Mouse (Mus musculus): Measurements from ENCODE around the gene Mms22l. TPM values are rescaled to one million over a fixed set of nuclear protein-coding genes. Genes with fewer than 3 reads are reported as not detected.
"Not testable (repeated sequence)": the region's sequence is repeated elsewhere in the genome, so short reads cannot be mapped to it uniquely, and the experiment has no call there.

The Mms22l gene
- total RNA-seq (2021), result 1 to 10 TPM; 5.1 to 6.5 TPM

DNA sequence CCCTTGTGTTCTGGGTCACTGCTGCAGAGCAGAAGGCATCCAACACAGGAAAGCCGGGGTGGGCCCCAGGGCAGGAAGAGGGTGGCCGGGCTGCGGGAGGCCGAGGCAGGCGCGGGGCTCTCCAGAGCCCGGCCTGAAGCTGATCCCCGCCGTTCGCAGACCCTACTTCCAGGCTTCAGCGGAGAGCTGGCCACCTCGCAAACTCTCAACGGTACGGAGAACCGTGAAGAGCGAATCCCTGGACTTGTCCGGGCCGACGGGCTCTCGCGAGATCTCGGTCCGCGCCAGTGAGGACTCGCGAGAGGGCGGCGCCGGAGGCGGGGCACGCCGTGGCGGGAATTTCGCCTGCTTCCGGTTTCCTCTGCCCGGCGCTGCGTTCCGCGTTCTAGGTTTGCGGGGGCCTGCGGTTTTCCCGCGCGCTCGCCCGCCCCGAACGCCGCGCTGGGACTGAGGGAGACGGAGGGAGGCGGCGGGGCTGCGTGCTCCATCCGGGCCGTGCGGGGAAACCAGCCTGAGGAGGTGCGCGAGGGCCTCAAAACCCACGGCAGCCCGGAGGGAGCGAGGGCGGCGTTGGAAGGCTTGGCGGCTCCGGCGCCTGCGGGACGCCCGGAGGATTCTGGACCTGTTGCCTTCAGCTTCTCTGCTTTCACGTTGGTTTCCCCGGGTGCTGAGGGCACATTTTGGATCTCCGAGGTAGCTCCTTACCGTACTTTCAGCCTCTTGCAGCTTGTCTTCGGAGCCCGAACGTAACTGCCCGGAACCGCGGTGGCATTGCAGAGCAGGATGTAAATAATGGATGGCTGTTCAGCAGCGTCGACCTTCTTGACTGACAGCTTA, at the start of gene Mms22l:
TSS of gene Mms22l (plus strand) at position 336 of the 837 bp plus-strand sequence.
- DNase-seq, result peak; percentile 95 to 96
- intact Hi-C loops (cut with DNase I), result no loop called here

DNA sequence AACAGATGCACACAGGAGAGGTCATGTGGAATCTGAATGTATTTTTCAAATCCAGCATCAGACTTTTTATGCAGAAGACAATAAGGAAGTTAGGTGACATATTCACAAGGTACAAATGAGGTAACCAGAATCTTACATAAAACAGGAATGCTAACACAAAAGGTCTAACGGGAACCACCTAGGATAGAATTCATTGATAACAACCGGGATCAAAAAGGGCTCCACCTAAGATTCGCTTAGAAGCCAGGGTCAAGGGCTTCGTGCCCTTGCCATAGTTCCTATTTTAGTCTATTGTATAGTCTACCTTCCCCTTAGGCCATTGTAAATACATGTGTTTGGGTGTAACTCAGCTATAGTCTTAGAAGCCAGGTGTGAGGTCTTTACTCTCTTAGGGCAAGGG, 12.2 kb upstream of the Mms22l start:
- intact Hi-C loops (cut with DNase I); DNase-seq: not testable (repeated sequence)

DNA sequence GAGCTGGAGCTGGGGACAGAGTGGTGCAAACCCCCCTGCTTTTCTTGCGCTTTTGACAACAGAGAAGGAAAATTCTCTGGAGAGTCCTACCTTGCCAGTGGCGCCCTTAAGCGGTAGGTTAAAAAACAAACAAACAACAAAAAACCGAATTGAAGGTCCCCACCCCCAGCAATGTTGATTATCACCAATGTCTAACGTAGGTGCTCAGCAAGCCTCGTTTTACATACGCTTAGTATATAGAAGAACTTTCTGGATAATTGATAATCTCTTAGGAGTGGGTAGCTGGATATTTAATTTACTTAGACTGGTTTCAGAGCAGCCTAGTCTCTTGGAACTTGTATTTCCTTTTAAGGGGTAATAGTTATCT, 685 bp downstream of the Mms22l start:
- DNase-seq, result no peak
- intact Hi-C loops (cut with DNase I), result no loop called here

DNA sequence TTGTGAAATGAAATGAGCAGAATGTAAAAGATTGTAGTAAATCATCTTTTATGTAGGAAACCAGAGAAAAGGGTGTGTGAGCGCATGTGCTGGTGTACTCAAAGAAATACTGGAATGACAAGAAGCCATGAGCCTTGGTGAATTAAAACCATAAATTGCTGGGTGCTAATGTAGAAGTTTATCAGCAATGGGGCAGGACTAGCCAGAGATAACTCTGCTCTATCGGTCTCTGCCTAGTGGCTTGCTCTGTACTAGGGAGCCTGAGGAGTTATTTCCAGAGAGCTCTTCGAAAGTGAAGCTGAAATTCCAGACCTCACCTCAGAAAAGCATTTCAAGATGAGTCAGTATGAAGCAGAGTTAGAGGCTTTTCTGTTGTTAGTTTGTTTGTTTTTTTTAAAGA, 12.9 kb downstream of the Mms22l start:
- intact Hi-C loops (cut with DNase I), result no loop called here
- no peak for DNase-seq

DNA sequence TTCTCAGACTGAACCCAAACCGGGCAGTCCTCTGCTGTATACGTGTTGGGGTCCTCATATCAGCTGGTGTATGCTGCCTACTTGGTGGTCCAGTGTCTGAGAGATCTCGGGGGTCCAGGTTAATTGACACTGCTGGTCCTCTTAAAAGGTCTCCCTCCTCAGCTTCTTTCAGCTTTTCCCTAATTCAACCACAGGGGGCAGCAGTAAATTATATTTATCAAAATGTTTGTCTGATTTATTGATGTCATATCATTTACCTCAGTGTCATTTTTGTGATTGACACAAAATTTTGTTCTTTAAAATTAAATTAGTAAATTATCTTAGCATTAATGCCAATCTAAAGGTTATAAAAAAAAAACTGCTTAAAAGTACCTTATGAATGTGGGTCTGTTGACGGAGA, 40.7 kb downstream of the Mms22l start:
- intact Hi-C loops (cut with DNase I), result no loop called here
- DNase-seq, result no peak

DNA sequence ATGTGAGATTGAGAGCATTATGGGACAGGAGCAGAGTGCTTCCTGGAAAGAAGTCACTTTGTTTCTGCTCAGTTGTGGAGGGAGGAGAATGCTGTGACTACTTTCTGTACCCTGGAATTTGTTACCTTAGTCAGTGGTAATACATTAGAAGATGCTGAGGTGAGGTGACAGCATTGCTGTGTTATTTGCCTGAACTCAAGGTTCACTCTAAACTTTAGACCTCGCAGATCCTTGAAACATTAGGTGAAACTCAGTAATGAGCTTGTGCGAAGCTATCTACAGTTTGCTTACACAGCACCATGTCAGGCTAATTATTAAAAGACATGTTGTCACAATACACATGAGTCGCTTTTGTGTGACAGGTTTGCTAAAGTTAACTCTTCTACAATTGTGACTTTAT, 47.2 kb downstream of the Mms22l start:
- intact Hi-C loops (cut with DNase I), result no loop called here
- no peak for DNase-seq

DNA sequence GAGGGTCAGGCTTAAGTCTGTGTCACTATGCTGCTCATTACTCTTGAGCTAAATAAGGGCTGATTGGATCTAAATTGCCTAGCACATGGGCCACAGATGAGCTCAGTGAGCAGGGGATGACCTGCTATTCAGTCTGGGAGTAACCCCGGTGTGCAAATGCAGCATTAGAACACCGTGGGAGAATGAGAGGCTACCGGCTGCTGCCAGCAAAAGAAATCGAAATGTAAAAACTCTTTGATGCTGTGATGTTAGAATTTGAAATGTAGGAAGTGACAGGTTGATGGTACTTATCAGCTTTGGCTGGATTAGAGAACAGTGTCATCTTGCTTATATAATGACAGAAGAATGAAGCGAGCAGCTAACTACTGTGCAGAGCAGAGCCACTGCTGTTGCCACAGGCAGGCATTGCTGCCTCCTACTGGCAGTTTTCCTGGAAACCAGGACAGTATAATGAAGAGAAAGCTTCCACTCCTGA, 48.5 kb downstream of the Mms22l start:
- peak; percentile 7 to 23 for DNase-seq
- intact Hi-C loops (cut with DNase I), result no loop called here

DNA sequence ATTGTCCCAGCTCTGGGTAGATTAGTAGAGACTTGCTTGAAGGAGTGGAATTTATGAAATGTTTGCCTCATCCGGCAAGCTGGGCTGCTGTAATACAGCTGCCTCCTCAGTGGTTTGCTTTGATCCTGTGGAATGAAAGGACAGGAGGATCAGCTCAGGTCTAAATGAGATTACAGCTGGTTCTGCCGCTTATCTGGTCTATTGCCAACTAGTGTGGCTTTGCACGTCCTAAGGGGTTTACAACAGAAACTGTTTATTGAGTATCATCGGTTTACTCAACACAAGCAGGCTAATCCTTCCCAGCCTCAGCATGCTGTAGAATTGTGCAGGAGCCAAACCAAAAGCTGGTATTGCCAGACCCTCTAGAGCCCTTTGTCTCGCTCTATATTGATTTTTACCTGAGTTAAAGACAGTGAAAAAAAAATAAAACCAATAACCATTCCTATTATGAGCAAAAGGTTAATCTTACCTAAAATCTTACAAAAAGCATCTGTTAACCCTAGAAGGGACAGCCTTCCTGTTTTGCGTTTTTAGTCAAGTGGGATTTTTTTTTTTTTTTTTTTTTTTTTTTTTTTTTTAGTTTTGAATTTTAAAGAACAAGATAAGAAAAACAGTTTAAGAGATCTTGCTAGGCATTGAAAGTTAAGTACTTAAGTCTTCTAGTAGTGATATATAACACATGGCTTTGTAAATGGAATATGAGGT, 60.0 kb downstream of the Mms22l start:
- no peak for DNase-seq
- intact Hi-C loops (cut with DNase I), result no loop called here

DNA sequence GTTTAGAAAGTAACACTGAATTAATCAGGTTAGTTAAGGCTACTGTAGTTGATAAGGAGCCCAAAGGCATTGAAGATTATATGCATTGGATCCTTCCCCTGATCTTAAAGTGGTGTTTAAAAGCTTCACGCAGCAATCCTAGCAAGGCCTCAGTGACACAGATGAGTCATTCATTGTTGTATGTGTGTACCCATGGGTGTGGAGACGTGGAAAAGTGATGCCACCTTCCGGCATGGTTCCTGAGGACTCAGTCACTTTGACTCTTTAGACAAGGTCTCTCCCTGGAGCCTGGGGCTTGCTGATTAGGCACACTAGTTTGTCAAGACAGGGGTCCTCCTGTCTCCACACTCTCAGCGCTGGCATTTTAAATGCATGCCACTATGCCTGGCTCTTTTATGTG, 60.9 kb downstream of the Mms22l start:
- DNase-seq, result no peak
- intact Hi-C loops (cut with DNase I), result no loop called here

DNA sequence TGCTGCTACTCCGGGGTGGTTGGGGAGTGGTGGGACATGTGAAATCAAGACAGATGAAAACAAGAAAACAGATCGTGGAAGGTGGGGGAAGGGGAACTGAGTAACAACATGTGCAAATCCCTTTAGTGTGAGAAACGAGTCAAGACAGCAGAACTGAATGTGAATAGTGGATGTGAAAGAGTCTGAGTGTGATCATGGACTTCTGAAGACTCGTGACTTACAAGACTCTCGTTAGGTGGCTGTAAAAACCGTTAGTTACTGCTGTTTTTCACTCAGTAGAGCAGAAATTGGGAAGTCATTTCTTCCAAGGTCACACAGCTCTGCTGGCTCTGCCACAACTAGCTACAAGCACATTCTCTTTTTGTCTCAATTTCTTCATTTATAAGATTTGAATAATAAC, 71.8 kb downstream of the Mms22l start:
- intact Hi-C loops (cut with DNase I), result no loop called here
- no peak for DNase-seq

DNA sequence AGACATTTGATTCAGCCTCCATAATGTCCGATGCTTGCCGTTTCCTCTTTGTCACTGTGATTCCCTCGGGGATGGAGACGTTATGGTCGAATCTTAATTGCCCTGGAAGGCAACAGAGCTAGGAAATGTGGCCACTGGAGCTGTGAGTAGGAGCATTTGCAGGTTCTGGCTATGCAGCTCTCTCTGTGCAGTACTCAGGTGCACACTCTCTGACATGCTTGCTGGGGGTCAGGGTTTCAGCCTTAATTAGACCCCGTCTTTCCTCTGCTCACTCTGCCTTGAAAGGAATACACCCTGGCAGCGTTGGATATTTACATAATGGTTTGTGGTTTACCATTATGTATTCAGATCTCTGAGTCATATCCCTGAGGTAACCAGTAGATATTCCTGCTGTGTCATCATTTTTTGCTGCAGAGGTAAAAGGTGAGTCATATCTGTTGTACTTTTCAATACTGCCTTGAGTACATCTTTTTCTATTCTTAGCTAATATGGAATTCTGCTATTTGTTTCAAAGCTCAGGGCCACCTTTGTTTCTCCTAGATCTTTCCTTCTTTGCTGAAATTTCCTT, 72.8 kb downstream of the Mms22l start:
- intact Hi-C loops (cut with DNase I), result no loop called here
- DNase-seq, result no peak

DNA sequence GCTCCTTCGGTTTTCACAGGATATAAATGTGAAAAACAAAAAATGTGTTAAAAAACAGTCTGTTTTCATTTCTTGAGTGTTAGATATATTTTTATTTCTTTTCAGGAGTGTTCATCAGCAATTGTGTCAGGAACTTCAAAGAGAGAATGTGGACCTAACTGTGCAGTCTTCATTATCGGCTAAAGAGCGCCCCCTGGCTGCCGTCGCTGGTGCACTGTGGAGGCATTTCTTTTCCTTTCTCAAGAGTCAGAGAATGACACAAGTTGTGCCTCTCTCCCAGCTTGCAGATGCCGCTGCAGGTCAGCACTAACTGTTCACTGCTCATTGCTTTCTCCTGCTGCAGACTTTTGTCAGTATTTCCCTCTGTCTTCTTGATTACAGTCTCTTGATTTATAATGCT, 78.0 kb downstream of the Mms22l start:
- intact Hi-C loops (cut with DNase I), result loop anchor here (2.0 to 5.0 kb wide), 2 partner anchors 297 to 325 kb away; no protein-coding TSS in a partner anchor
- DNase-seq, result peak; percentile 73 to 86

DNA sequence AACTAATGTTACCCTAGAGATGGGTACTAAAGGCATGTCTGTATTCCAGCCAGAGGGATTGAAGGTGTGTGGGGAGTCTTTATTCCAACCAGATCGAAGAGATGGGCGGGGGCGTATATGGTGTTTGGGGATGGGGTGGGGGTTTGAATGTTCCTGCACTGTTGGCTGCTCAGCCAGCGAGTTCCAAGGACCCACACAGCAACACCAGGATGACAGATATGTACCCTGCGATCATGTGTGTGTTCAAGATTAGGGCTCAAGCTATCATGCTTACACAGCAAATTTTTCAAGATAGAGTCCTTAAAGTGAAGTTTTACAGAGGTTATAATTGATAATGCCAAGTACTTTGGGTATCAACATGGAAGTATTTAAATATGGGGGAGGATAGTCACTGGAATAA, 81.3 kb downstream of the Mms22l start:
- intact Hi-C loops (cut with DNase I), result no loop called here
- DNase-seq, result no peak

DNA sequence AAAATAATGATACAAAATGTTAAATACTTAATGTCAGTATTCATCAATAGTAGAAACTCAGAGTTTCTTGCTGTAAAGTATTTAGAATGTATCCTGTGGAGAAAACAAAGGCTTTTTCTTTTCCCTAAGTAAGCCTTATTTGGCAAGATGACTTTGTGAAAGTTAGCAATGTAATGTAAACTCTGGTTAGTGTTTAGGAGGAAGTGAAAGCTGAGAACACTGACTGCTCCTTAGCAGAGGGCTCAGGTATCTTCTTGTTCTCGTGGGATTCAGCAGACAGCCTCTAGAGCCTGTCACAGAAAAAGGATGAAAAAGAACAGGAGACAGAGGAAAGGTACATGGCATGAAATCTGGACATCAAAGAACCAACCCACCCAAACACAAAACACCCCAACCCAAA, 86.0 kb downstream of the Mms22l start:
- intact Hi-C loops (cut with DNase I), result no loop called here
- no peak for DNase-seq

DNA sequence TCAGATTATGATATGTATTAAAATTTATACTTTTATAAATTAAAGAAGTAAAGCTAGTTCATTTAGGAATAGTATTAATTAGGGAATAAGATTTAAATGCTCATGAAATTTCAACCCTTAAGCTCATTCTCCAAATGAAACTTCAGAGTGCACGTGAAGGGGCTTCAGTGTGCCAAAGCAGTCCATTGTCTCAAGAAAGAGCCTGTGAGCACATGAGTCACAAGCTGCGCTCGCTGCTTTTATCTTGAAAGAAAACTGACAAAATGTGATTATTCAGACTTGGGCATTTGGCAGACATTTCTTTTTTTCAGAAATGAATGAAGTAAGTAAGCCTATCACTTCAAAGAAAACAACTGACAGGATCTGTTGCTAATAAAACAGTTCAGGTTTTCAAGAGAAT, 87.7 kb downstream of the Mms22l start:
- intact Hi-C loops (cut with DNase I), result no loop called here
- no peak for DNase-seq

DNA sequence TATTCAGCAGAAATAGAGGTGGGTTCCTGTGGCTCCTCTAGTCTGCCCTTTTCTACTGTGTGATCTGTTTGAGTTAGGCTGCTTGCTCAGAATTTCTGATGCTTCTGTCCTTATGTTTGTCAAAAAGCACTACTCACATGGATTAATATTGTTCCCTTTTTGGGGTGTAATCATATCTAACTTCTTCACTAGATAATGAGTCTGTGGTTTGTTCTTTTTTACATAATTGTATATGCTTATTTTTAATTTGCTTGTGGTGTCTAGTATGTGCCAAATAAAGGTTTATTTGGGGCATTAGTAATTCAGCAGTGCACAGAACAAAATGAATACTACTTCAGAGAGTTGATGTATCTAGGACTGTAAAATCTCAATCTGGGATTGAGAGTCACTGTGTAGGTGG, 98.6 kb downstream of the Mms22l start:
- no peak for DNase-seq
- intact Hi-C loops (cut with DNase I), result no loop called here

DNA sequence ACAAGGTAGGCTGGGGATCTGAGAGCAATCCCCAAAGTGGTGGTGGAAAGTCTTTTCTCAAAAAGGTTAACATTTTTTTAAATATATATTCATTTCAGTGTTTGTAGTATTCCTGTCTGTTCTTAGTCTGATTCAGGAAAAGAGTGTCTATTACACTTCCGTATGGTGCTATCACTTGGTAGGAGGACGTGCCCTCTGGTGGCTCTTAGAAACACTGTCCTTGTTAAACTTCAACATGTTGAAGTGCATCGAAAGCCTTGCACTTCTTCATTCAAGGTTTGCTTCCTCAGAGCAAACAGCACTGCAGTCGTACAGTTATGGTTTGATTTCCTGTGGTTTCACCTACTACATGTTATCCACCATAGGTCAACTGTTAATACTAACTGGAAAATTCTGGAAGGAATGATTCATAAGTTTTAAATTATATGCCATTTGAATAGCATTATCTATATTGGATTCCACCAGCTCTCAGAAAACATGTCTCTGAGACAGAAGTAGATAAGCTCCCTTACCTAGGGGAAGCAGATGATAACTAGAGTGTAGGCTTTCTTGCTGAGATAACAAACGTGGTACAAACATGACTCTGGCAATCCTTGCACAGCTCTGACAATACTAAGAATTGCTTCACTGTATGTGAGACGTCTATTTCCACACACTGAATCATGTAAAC, 100.8 kb downstream of the Mms22l start:
- intact Hi-C loops (cut with DNase I), result no loop called here
- no peak for DNase-seq

DNA sequence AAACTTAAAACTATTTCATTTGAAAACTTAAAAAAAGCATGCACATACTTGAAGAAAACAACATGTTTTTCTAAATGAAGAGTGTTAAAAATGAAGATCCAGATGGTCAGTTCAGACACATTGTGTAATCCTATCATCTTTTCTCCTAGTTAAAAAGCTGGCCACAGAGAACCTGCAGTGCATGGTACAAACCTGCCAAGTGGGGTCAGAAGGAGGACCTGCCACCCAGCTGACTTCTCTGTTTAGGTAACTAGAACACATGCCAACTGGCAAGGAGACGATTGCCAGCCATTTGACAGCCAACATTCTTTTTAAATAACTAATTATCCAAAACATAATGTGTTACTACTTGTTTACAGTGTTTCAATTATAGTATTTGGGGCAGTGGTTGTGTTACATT, 102.4 kb downstream of the Mms22l start:
- no peak for DNase-seq
- intact Hi-C loops (cut with DNase I), result no loop called here

DNA sequence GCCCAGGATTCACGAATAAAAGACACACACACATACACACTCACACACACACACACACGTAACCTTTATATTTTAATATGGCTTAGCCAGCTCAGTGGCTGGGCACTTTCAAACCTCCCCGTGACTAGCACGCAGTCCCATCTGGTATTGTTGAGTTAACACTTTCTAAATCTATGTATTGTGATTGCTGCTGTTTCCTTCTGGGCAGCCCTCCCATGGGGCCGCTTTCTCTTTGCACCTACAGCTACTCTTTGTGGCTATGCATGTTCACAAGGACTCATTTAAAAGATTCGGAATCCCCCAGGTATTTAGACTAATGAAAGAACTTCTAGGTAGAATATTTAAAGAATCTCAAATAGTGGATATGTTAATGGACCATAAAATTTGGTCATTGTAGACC, 105.5 kb downstream of the Mms22l start:
- no peak for DNase-seq
- intact Hi-C loops (cut with DNase I), result no loop called here

DNA sequence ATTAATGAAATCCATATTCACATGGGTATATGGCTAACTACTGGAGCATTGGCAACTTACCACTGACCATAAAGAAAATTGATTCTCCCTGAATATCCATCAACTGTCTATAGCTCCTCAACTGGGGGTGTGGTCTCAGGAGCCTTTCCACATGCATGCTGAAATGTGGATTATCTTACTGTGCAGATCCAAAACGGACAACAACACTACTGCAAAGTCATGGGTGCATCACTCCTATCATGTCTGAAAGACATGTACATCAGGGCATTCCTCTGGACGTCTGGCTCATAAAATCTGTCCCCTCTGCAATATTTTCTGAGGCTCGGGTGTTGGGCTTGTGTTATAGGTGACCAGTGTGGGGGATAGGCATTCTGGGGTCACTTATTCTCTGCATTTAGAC, 112.8 kb downstream of the Mms22l start:
- no peak for DNase-seq
- intact Hi-C loops (cut with DNase I), result no loop called here

DNA sequence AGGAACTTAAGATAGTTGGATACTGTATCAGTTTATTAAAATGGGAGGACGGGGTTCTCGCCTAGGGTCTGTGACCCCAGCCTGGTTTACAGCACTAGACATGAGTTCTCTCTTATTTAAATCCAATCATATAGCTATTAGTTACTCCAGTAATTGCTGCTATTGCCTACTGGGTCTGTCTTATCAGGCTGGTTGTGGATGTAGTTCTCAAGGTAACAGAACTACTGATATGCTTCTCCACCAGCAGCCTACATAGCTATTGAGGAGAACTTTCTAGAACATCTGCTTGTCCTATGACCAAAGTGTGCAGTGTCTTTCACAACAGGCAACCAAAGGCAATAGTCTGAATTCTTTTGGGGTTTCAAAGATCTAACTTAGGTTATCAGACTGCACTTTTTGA, 113.3 kb downstream of the Mms22l start:
- no peak for DNase-seq
- intact Hi-C loops (cut with DNase I), result no loop called here
